Mouse (Mus musculus) limb, embryonic 10.5 days (tissue): ENCODE measurements around the gene Trex1. TPM values are rescaled to one million over a fixed set of nuclear protein-coding genes. Genes with fewer than 3 reads are reported as not detected.

ENCODE experiments used
- DNase-seq: peaks from one replicate; pipeline ENCODE4 v3.0.0-alpha.2; 2017; ENCODE audit warnings: low spot score
- H3K27ac ChIP-seq: fragments of 300-500 bp; sonication (generic); 2 replicates; pipeline ENCODE4 v1.5.1; 2016; ENCODE audit warnings: mild to moderate bottlenecking
- H3K27me3 ChIP-seq: fragments of 300-500 bp; sonication (generic); 2 replicates; pipeline ENCODE4 v1.6.1; 2016; ENCODE audit warnings: low read depth, mild to moderate bottlenecking; ENCODE audit not compliant: poor library complexity, severe bottlenecking
- H3K36me3 ChIP-seq: fragments of 300-500 bp; sonication (generic); 2 replicates; pipeline ENCODE4 v1.6.1; 2016; ENCODE audit warnings: mild to moderate bottlenecking, moderate library complexity
- H3K4me1 ChIP-seq: fragments of 300-500 bp; sonication (generic); 2 replicates; pipeline ENCODE4 v1.6.1; 2016
- H3K4me3 ChIP-seq: fragments of 300-500 bp; sonication (generic); 2 replicates; pipeline ENCODE4 v1.5.1; 2016; ENCODE audit warnings: mild to moderate bottlenecking, moderate library complexity
- H3K9me3 ChIP-seq: fragments of 300-500 bp; sonication (generic); replicated peaks from 2 replicates; pipeline ENCODE4 v1.6.1; 2016; ENCODE audit warnings: mild to moderate bottlenecking
- WGBS: fragments of 180-500 bp; shearing (Covaris S2); methylation state at CpG from one replicate; pipeline ENCODE4 v1.1.7; 2016; 5-methylcytosine and 5-hydroxymethylcytosine counted together
- polyA plus RNA-seq: library from polyadenylated mRNA; unstranded; fragments of >200 nt; fragmentation: Nextera tagmentation; extraction: Ambion mirVana; gene quantifications from 2 replicates; pipeline ENCODE4 v1.2.1, GENCODE M21; 2016

Gene Trex1
- polyA plus RNA-seq, 1 experiment from 2014 or later, result 7.5 TPM

DNA sequence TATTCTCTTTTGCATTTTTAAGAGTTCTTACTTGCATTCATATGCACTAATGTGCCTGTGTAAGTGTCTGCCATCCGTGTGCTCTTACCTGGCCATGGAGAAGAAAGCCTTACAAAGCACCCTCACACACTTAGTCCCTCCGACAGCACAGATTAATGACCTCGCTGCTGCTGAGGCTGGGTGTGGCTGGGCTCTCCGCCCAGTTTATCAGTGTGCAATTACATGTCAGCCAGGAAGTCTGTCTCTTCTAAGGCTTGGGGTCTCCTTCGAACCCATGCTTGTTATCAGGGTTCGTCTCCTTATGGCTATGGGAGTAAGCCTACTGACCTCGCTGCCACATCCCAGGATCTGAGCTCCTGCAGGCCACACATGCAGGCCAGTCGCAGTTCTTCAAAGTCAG lies 44.1 kb downstream of the Trex1 start:
- no peaks in the 10 kb centered on the region for H3K36me3 ChIP-seq
- 0 out of 2 replicates have a peak, but pooled peaks cover 8% of the 10 kb centered on the region for H3K4me1 ChIP-seq
- H3K4me3 ChIP-seq, result no peak overlapping the region
- H3K9me3 ChIP-seq, result no peaks in the 10 kb centered on the region
- no peak overlapping the region for H3K27ac ChIP-seq
- whole genome bisulfite sequencing, result 53% methylated on average over 8 of the region's 8 CpGs
- H3K27me3 ChIP-seq, result no peaks in the 10 kb centered on the region
- no peak for DNase-seq

DNA sequence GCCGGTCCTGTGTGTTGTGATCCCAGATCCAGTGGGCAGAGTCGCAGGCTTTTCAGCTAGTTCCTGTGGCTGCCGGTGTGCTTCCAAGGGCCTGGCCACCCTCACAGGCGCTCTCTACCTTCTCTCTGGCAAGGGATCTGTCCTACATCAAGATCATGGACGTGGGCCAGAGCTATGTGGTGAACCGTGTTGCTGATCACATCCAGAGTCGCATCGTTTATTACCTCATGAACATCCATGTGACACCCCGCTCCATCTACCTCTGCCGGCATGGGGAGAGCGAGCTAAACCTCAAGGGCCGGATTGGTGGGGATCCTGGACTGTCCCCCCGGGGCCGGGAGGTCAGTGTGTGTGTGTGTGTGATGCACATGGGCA lies 49.2 kb downstream of the Trex1 start:
- WGBS, result 78% methylated on average over 14 of the region's 14 CpGs
- H3K4me3 ChIP-seq, result no peak overlapping the region

DNA sequence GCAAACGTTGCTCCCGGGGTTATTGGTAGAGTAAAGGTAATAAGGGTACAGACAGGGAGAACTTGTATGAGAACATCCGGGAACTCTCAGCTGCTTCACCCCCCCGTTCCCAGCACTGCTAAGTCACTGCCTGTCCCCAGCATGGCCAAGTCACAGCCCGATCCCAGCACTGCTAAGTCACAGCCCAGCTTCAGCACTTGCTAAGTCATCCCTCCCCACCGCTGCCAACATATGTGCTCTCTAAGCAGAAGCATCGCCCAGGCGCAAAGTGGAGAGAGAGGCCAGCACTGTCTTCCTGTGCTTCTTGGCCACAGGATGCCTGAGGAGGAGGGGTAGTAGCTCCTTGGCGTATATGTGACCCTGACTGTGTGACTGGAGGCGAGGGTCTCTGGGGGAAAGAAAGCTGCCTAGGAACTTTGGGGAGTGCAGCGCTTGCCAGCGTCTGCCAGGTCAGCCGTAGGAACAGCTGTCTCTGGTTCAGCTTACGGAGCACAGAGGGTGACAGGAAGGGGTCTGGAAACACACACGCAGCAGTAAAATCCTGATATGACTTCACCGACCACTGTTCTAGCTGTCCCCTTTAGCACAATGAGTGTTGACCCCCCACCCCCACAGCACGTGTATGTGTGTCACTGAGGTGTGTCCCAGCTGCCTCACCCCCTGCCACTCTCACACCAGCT lies 49.8 kb downstream of the Trex1 start:
- DNase-seq, result no peak
- Histone ChIP-seq H3K27ac (peak overlapping the region; percentile 17; the same call in 1 of the 2 replicates), H3K4me3 (no peak overlapping the region), H3K4me1 (peaks cover 26% of the 10 kb centered on the region), H3K36me3 (no peaks in the 10 kb centered on the region), H3K9me3 (no peaks in the 10 kb centered on the region), H3K27me3 (no peaks in the 10 kb centered on the region)
- 35% methylated on average over 17 of the region's 17 CpGs for WGBS

More for the DNA sequence above, 49.2 kb downstream of the Trex1 start:
- Histone ChIP-seq H3K27me3 (no peaks in the 10 kb centered on the region), H3K4me1 (peaks cover 26% of the 10 kb centered on the region), H3K27ac (peak overlapping the region; percentile 4; the same call in 1 of the 2 replicates), H3K36me3 (no peaks in the 10 kb centered on the region), H3K9me3 (no peaks in the 10 kb centered on the region)
- no peak for DNase-seq

DNA sequence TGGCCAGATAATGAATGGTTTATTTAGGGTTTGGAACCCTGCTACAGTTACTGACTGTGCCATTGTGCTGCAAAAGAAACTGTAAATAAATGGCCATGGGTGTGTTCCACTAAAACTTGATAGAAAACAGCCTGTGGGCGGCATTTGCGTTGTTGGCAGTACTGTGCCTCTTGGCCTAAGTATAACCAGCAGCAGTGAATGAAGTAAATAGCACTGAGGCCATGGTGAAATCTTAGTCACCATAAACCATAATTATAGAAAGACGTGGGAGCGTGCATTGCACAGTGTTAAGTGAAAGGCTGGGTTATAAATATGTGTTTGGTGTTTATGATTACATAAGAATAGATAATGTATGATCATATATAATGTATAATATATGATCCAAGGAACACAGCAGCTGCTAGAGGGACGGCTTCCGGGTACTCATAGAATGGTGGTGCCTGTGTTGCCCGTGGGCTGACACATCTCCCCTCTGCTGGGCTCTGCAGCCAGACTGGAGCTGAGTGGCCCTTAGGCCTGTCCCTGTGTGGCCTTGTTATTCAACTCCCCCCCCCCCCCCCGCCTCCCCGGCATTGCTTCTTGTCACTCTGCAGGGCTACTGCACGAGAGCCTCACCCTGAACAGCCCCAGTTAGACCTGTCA lies 50.4 kb downstream of the Trex1 start:
- Histone ChIP-seq H3K9me3 (no peaks in the 10 kb centered on the region), H3K4me1 (peaks cover 26% of the 10 kb centered on the region), H3K27ac (no peak overlapping the region), H3K27me3 (no peaks in the 10 kb centered on the region), H3K4me3 (no peak overlapping the region), H3K36me3 (no peaks in the 10 kb centered on the region)
- WGBS, result 69% methylated on average over 10 of the region's 10 CpGs
- no peak for DNase-seq

DNA sequence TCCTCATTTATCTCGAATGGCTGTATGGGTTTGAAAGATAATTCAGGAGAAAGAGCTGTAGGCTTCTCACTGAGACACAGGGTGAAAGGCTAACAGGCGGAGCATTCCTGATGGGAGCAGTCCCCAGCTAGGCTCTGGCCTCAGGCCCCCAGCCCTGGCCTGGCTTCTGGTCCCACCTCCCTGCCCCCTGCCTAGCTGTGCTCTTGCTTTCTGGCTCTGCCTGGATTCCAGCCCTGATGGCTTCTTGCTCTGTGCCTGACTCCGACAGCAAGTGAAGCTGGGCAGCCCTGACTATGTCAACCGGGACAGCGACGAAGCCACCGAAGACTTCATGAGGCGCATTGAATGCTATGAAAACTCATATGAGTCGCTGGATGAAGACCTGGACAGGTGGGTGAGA lies 51.5 kb downstream of the Trex1 start:
- Histone ChIP-seq H3K27ac (0 out of 2 replicates have a peak overlapping the region, but pooled peaks have one; percentile 0), H3K36me3 (no peaks in the 10 kb centered on the region), H3K9me3 (no peaks in the 10 kb centered on the region), H3K27me3 (no peaks in the 10 kb centered on the region), H3K4me3 (no peak overlapping the region), H3K4me1 (peaks cover 26% of the 10 kb centered on the region)
- WGBS, result 91% methylated on average over 9 of the region's 9 CpGs
- no peak for DNase-seq

Other genes starting within 250 kb of the Trex1 start
- gene Celsr3, start 233.4 kb downstream of the Trex1 start, polyA plus RNA-seq, result 0.06 and 0.14 TPM in 2 replicates
- 9.7 and 13.7 TPM in 2 replicates for gene Slc26a6, start 206.5 kb downstream of the Trex1 start, polyA plus RNA-seq
- not detected in 2 replicates for gene Tmem89, start 145.1 kb downstream of the Trex1 start, polyA plus RNA-seq
- 561 and 562 TPM in 2 replicates for gene Uqcrc1, start 123.1 kb downstream of the Trex1 start, polyA plus RNA-seq
- gene Col7a1, start 106.1 kb downstream of the Trex1 start, polyA plus RNA-seq, result 1.7 and 3.1 TPM in 2 replicates
- not detected in 2 replicates for gene Ucn2, start 73.7 kb downstream of the Trex1 start, polyA plus RNA-seq
- gene Pfkfb4, start 68.0 kb downstream of the Trex1 start, polyA plus RNA-seq, result 12.5 and 14.6 TPM in 2 replicates
- gene Shisa5, start 21.2 kb downstream of the Trex1 start, polyA plus RNA-seq, result 36.1 and 44.4 TPM in 2 replicates
- gene Atrip, start 14.4 kb upstream of the Trex1 start, polyA plus RNA-seq, result 35.3 and 36.8 TPM in 2 replicates
- 13.6 and 14.1 TPM in 2 replicates for gene Ccdc51, start 22.8 kb upstream of the Trex1 start, polyA plus RNA-seq
- gene Tma7, start 22.9 kb upstream of the Trex1 start, polyA plus RNA-seq, result 805 and 864 TPM in 2 replicates
- 18.6 and 23.7 TPM in 2 replicates for gene Plxnb1, start 35.7 kb upstream of the Trex1 start, polyA plus RNA-seq
- not detected in 2 replicates for gene Fbxw21, start 102.3 kb upstream of the Trex1 start, polyA plus RNA-seq
- gene Fbxw13, start 136.2 kb upstream of the Trex1 start, polyA plus RNA-seq, result not detected in 2 replicates
- not detected in 2 replicates for gene Fbxw20, start 175.0 kb upstream of the Trex1 start, polyA plus RNA-seq
- gene Fbxw14, start 227.9 kb upstream of the Trex1 start, polyA plus RNA-seq, result not detected in 2 replicates